Mouse (Mus musculus) frontal cortex, postnatal 25 days (tissue): ENCODE data around the gene Gm45213.
"Not testable (repeated sequence)": the region's sequence is repeated elsewhere in the genome, so short reads cannot be mapped to it uniquely, and the experiment has no call there.

ENCODE experiments used
- DNase-seq, 2 experiments: peaks; one replicate each; pipeline ENCODE4 v3.0.0; 2022; ENCODE audit warnings: low spot score in 2 of 2

Gm45213 gene

DNA sequence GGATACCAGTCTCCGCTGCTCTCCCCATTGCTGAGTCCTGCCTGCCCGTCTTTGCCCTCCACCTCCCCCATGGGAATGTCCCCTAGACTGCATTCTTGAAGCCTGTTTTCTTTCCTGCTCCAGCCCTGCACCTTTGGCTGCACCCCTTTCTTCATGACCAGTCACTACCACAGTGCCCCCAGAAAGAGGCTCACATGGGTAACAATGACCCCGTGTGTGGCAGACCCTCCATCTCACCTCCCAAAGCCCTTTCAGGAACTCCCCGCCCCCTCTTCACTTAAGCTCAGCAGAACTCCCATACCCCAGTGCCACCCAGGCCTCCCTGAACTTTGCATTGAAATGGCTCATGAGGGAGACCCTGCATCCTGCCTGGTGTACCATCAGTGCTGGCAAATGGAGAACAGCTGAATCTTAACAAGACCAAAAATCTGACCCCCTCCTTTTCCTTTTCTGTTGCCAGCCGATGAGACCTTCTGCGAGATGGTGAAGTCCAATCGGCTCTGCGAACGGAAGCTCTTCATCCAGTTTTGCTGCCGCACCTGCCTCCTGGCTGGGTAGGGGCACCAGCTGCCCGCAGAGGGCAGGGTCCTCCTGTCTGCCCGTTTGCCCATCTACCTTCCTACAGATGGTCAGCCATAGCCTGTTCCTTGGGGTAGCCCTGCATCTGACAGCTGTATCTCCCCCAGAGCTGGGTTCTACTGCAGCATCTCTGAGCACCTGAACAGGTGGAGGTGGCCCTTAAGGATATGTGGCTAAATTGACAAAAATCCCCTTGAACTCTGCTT, 5.2 kb downstream of the Gm45213 start:
- DNase-seq = no peak

DNA sequence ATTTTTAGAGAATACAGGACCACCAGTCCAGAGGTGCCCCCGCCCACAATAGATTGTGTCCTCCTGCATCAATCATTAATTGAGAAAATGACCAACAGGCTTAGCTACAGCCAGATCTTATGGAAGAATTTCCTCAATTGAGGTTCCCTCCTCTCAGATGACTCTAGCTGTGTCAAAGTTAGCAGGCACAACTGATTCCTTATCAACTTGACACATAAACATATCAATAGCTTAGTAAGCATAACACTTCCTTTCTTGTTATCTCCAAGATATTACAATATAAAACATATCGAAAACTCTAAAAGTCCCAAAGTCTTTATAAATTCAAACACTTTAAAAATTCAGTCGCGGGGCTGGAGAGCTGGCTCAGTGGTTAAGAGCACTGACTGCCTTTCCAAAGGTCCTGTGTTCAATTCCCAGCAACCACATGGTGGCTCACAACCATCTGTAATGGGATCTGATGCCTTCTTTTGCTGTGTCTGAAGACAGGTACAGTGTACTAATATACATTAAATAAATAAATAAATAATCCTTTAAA, 10.6 kb downstream of the Gm45213 start:
- no peak for DNase-seq

DNA sequence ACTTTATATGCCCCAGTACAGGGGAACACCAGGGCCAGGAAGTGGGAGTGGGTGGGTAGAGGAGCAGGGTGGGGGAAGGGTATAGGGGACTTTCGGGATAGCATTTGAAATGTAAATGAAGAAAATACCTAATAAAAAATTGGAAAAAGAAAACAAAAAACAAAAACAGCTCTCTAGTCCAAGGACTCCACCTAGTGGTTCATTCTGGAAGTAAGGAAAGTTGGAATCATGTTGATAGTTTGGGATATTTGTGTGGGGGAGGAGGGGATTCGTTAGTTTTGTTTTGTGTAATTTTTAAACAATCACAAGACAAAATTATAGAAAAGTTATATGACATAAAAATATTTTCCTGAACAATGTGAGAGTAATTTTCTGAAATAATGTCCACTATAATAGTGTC, 12.0 kb downstream of the Gm45213 start:
- not testable (repeated sequence) for DNase-seq

DNA sequence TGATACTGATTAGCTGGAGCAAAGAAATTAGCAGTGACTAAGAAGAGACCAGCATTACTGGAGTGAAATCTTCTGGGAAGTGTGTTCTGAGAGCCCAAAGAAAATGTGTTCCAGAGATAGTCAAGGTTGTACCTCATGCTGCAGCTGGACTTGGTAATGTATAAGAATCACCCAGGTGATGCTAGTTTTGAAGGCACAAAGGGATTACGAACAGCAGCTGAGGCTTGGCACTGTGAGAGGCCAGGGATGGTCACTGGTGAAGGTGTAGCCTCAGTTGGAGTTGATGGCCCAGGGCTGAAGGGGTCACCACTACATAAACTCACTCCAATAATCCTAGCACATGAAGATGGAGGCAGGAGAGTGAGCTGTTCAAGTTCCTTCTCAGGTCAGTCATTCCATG, 15.3 kb downstream of the Gm45213 start, which contains the start of gene Snrpa1:
Gene Snrpa1, plus strand, starts transcription at position 301 of the 400 bp plus-strand sequence.
- DNase-seq = no peak

DNA sequence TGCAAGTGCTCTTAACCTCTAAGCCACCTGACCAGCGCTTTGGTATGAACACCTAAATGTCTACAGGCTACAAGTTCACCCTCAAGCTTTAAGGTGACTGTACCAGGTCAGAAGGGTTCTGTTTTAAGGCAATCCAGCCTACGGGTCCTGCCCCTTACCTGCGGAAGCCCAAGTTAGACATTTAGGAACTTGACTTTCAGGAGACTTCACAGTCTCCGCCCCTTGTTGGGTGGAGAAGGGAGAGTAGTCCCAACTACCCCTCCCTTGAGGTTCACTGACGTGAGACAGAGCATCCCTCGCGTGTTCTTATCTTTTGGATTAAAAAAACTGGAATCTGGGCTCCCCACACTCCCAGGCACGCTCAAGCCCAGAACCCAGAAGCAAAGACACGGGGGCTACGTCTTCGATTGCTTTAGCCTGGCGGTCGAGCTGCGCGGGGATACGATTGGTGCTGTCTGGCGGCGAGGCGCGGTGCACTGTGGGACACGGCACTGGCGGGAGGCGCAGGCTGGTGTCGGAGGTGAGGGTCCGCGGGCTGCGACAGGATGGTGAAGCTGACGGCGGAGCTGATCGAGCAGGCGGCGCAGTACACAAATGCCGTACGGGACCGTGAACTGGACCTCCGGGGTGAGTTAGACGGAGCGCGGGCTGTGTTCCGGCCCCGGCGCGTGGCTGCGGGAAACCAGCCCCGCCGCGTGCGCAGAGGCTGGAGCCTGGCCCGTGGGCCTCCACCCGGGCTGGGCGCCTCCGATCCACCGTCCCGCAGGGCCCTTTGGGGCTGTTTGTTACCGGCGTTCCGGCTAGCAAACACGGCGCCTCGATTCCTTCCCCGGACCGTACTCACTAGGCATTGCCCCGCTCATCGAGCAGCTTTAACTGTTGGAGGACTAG, 16.9 kb downstream of the Gm45213 start:
- peak; percentile 82 to 87 for DNase-seq

DNA sequence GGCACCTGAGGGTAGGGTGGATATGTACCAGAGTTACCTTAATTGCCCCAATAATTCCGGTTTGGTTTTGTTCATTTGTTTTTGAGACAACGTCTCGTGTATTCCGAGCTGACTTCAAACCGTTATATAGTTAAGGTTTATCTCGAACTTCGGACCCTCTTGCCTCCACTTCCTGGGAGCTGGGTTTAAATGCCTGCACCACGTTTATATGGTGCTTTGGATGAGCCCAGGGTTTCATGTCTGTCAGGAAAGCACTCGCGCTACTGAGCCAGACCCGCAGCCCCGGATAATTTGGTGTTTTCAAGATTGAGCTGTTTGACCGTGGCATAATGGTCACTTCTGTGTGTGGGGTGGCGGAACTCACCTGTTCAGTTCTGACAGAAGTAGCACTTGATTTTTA, 17.7 kb downstream of the Gm45213 start:
- no peak for DNase-seq

DNA sequence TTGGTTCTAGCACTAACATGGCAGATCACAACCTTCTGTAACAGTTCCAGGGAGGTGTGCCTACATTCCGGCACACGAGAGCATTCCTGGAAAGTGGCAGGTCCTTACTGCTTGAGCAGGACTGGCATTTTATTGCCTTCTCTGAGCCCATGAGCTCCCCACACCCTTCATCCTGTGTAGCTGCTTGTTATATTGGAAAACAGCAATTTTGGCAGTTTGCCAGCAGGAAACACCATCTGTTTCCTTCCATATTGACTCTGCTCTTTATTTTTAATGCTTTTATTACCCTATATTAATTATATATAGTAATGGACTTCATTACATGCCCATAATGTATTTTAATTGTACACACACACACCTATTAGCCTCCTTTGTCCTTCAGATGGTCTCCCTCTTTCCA, 33.0 kb downstream of the Gm45213 start:
- DNase-seq = no peak

DNA sequence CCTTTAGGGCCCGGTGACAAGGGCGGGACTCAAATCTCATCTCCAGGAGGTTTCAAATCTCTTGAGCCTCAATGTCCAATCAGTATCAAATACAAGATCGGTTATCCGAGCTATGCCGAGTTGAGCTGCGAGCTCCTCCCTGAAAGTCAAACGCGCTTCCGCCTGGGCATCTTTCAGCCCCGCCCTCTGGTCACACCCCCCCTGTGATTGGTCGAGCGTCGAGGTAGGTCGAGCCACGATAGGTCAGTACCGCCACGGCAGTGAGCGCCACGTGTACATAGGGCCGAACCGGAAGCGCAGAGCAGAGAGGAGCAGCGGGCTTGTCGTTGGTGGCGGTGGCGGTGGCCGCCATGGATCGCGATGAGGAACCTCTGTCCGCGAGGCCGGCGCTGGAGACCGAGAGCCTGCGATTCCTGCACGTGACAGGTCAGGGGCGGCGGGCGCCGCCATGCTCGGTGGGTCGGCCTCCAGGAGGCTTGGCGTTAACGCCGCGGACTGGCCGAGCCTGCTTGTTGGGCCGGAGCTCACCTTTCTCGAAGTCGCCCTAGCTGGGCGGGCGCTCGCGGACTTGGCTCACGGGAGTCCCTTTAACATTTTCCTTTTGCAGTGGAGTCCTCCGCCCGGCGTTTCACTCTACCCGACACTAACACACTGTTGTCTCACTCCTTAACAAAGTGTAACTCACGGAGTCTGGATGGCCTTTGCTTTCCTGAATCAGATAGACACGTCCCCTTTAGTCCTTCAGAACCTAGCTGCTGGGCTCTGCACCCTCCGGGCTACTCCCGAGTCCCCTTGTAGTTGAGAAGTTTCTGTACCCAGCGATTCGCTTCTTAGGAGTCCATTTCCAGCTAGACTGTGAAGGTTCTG, 36.2 kb downstream of the Gm45213 start, which contains the start of gene Selenos:
Gene Selenos, plus strand, starts transcription at position 286 of the 867 bp plus-strand sequence.
- peak; percentile 90 for DNase-seq

DNA sequence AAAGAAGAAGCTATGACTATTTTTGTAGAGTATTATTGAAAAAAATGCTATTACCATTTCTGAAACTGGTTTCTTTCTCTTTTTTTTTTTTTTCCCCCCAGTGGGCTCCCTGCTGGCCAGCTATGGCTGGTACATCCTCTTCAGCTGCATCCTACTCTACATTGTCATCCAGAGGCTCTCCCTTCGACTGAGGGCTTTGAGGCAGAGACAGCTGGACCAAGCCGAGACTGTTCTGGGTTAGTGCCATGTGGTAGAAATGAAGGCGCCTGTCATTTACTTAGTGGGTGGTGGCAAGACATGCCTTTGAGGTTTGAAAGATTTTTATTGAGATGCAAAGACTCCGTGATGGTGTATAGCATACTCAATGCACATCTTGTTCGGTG, 36.8 kb downstream of the Gm45213 start:
- DNase-seq = no peak

DNA sequence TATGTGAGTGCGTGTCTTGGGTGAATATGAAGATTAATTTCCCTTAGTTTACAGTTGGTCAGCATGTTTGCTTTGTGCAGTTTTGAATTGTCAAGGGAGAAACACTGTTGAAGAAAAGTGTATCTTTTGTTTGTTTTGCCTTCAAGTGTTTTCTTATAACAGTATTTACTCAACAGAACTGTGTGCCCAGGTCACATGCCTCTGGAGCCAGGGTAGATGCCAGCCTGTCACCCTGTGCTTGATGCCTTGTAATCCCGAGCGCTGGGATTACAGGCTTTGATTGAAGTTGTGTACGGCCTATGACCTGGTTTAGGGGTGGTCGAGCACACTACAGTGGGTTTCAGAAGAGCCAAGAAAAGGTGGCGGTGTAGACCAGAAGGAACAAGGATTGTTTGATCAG, 40.4 kb downstream of the Gm45213 start:
- no peak for DNase-seq

DNA sequence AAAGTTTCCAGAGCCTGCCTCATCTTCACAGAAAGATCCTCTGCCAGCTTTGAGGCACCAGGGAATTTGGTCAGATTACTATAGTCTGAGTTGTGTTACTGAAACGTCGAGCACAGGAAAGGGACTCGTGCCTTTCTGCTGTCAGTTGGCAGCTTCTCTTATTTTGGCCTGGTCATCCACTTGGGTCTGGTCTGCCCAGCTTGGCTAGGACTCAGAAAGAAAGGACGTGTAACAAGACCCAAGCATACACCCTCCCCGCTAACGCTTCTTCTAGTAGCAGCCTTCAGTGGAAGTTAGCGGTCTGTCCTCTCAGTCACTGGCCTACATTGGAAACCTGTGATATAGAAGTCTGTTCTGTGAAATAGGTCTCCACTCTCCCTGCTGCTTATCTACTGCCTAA, 41.1 kb downstream of the Gm45213 start:
- DNase-seq = no peak

DNA sequence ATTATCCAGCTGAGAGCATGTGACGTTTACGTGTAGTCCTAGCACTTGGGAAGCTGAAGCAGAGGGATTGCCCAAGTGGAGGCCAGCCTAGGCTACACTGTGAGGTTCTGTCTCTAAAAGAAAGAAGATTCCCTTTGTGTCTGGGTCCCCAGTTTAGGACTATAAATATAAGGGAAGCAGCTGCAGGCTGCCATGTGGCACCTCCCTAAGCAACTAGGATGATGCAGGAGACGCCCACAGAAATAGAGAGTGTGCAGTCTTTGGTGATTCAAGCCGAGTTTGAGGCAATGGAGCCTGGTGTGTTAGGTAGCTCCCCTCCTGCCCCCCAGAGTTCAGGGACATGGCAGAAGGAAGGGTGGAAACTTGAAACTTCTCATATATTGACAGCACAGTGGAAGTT, 44.2 kb downstream of the Gm45213 start:
- peak in 1 of 2 experiments; percentile 12 for DNase-seq

DNA sequence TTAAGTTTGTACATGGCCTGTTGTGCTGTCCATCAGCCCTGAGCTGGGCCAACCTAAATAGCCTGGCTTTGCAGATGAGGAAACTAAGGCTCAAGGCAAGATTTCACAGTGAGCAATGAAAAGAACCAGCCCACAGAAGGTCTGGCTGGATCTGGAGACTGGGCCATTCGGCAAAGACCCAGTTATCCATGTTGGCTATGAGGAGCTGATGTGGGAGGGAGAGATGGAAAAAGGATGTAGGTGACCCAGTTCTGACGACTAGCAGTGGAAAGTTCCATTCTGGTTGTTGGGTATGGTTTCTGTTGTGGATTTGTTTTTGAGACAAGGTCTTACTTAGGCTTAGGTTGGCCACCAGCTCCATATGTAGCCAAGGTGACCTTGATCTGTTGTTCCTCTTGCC, 44.7 kb downstream of the Gm45213 start:
- no peak for DNase-seq

DNA sequence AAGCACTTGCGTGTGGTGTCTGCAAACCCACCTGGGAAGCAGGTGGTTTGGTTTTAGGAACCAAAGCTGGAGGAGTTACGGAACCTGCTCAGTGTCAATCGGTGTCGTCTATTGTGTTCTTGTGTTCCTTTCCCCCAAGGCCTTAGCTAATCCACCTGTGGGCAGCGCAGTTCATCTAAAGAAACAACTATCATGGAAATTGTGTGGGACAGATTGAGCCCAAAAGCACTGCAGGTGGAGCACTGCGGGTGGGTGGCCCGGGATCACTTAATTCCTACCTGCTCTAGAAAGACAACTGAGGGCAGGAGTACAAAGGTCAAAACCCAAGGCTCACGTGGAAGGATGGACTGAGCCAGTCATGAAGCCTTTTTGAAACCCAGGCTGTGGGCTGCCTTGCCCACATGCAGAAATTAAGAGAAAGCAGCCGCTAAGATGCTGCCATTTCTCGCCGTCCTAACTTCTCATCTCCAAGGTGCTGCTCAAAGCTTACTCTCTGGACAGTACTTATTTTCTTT, 47.3 kb downstream of the Gm45213 start:
- no peak for DNase-seq

DNA sequence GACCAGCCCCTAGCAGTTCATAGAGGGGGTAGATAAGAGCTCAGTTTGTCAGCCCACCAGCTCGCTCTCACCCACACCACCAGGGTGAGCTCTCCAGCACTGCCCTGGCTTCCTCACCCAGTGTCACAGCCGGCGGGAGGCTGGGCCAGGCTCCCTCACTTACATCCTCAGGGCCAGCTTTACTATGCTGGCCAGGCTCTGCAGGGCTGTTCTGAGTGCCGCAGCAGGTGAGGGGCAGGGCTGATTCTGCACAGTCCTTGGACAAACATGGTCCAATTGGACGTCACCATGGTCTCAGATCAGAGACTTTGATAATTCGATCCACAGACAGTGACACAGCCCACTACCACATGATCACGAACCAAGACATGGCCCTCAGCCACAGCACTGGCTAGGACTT, 48.2 kb downstream of the Gm45213 start:
- no peak for DNase-seq

DNA sequence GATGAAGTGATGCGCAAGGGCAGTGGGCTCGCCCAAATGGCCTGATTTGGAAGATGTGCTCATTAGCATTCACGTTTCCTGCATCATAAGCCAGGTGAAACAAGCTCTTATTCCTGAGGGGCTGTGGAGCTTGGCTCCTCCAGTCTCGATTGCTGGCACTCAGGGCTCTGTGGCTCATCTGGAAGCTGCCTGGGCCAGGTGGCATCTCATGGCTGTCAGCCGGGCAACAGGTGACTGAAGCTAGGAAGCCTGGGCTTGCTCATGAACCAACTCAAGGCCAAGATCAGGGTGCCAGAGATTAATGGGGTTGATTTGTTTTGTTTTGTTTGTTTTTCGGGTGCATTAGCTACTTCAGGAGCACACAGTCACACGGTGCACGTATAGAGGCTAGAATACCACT, 49.3 kb downstream of the Gm45213 start:
- DNase-seq = no peak

DNA sequence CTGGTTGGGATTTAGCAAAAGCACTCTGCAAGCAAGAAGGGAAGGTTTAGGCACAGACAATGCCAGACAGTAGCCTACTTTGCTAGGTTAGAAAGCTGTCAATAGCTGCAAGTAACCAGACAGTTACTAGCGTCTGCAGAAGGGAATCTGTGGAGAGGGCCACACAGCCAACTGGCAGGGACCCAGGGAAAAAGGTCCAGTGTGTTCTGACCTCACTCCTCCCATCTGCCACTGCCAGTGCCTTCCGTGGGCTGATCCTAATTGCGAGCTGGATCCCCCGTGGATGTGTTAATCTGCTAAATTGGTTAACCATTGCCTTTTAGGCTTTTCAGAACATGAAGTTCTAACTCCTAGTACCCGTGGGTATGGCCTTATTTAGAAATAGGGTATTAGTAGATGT, 50.7 kb downstream of the Gm45213 start:
- DNase-seq = no peak

DNA sequence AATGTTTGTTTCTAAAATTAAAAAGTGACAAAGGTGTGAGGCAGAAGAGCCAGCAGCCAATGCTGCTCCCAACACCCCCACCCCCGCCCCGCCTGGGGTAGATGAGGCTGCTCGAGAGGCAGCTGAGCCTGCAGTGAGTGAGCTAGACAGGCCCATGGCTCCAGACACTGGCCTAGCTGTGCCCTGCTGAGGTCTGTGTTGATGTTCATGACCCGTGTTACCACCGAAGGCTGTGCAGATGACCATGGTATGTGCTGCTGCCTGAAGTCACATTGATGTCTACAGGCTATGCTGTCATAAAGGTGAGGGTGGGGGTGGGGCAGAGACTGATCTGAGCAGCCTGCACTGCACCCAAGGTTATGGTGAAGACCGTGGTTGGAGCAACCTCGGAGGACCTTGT, 55.4 kb downstream of the Gm45213 start:
- DNase-seq = no peak

DNA sequence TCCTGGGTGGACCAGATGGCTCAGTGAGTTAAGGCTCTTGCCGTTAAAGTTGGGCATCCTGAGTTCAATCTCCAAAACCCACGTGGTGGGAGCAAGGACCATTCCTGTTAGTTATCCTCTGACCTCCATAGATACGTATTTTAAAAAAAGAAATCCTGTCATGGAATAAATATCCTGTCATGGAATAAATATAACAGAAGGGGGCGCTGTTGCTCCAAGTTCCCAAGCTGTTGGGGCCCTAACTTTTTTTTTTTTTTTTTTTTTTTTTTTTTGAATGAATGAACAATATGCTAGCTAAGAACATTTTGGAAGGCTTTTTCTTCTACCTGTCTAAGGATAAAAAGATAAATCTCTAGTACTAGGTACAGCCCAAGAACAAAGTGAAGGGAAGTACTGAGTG, 58.5 kb downstream of the Gm45213 start:
- no peak for DNase-seq

DNA sequence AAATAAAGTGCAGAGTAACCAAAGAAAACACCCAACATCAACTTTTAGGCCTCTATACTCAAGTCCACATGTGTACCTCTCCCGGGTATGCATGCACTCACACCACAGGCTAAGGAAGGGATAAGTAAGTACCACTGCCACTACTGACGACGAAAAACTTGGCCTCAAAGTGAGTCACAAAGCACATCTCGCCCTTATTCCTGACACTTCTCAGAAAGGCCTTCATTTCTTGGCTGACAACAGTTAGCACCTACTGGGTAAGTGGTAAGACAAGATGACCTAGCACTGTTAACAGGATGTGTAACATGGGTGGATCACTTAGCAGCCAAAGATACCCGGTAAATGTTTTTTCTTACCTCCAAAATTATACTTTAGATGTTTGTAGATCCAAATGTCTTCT, 61.1 kb downstream of the Gm45213 start:
- no peak for DNase-seq

DNA sequence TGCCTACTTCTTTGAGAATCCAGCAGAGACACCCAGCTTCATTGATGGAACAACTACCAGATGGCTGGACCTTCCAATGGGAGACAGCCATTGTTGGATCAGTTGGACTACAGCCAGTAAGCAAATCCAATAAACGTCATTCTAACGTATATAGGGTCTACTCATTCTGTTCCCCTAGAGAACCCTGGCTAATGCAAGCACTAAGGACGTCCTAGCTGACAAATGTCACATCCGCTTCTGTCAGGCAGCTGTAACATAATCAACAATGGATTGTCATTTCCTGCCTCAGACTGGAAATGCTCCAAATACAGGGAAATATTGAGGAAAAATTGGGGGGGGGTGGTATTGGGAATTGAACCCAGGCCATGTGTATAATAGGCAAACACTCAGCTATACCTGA, 62.4 kb downstream of the Gm45213 start:
- no peak for DNase-seq
